Mouse (Mus musculus): ENCODE measurements around the gene Doc2a. TPM values are rescaled to one million over a fixed set of nuclear protein-coding genes. Genes with fewer than 3 reads are reported as not detected.
A peak's percentile ranks its signal among the peaks of the same experiment; 100 is the strongest.
"Not testable (repeated sequence)": the region's sequence is repeated elsewhere in the genome, so short reads cannot be mapped to it uniquely, and the experiment has no call there.

Gene Doc2a
- polyA plus RNA-seq, 1 experiment from 2014 or later, result 6.3 TPM

DNA sequence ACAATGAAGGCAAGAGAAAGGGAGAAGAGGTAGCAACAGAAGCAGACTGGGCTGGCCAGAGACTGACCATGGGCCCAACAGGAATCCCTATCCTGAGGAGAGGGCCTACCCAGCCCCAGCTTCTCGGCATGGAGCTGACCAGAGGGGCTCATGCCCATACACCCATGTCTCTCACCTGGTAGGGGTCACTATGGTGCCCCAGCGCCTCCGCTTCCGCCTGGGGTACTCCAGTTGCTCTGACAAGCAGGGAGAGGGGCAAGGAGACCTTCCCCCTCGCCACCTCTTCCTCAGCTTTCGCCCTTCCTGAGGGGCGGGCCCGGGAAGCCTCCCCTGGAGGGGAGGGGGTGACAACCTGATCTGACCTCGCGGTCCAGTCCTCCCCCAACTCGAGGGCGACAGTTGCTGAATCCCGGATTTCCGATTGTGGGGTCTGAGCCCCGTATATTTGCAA is 36.5 kb downstream of the Doc2a start:
- ATAC-seq (ENCODE audit: low FRiP score, low read depth), result peak; percentile 9; the same call in 1 of the 2 replicates
- H3K4me1 ChIP-seq, result peaks cover 34% of the 10 kb centered on the region
- WGBS, result 3% methylated on average over 15 of the region's 15 CpGs

DNA sequence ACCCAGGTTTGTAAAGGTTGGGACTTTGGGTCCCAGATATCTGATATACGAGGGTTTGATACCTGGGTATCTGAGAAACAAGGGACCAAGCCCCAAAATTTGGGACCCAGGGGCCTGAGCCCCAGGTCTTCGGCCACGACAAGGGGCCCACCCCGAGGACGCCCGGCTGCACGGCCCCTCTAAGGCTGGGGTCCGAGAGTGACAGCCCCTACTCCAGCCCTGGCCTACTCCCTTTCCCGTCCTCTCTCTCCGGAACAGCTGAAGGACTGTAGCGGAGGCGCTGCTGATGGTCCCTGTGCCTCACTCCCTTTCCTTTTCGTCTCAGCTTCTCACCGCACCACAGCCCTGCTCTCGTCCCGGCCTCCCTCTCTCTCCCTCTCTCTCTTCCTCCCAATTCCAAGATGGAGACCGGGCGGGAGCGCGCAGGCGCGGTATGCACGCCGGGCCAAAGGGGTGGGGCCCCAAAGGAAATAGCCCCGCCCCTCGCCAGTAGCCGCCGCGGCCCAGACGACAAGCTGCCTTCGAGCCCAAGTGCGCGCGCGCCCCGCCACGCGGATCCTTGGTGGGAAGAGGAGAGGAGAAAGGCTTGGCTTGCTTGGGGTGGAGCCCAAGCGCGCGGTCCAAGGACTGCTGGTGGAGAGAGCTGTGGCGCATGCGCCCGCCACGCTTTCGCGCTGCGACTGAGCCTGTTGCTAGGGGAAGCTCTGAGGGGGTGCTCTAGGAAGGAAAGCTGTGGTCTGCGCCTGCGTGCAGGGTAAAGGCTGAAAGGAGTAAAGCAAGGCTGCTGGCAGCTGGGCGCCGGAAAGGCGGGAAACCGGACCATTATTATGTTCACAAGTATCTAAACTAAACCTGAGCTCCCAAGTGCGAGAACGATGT is 37.3 kb downstream of the Doc2a start, which contains the start of gene Taok2:
Gene Taok2, minus strand, starts transcription at position 418 of the 879 bp plus-strand sequence.
- Histone ChIP-seq H3K4me1 (peaks cover 34% of the 10 kb centered on the region), H3K27me3 (no peaks in the 10 kb centered on the region), H3K9ac (replicated peaks) (peak within 1 kb of the TSS; percentile 93), H3K36me3 (peaks cover 10% of the 10 kb centered on the region), H3K4me3 (peak within 1 kb of the TSS; percentile 82), H3K4me2 (replicated peaks) (peak within 1 kb of the TSS; percentile 100), H3K27ac (replicated peaks) (peak within 1 kb of the TSS; percentile 94), H3K9me3 (no peaks in the 10 kb centered on the region)
- under 1% methylated on average over 56 of the region's 56 CpGs for WGBS
- ATAC-seq (ENCODE audit: low FRiP score, low read depth), result peak; percentile 97

More for the DNA sequence above, 36.5 kb downstream of the Doc2a start:
- peak overlapping the region; percentile 82 for H3K4me3 ChIP-seq
- H3K9ac ChIP-seq (replicated peaks), result peak overlapping the region; percentile 93
- H3K4me2 ChIP-seq (replicated peaks), result peak overlapping the region; percentile 100
- H3K27me3 ChIP-seq, result no peaks in the 10 kb centered on the region
- no peaks in the 10 kb centered on the region for H3K9me3 ChIP-seq
- H3K36me3 ChIP-seq, result peaks cover 18% of the 10 kb centered on the region
- peak overlapping the region; percentile 94 for H3K27ac ChIP-seq (replicated peaks)

- ATAC-seq (ENCODE audit: low FRiP score, low read depth), result no peak
- no peak overlapping the region for H3K4me2 ChIP-seq (replicated peaks)
- no peak overlapping the region for H3K27ac ChIP-seq (replicated peaks)
- peaks cover 18% of the 10 kb centered on the region for H3K36me3 ChIP-seq
- H3K9me3 ChIP-seq, result no peaks in the 10 kb centered on the region
- H3K27me3 ChIP-seq, result no peaks in the 10 kb centered on the region
- whole genome bisulfite sequencing, result 93% methylated on average over 5 of the region's 5 CpGs
- H3K9ac ChIP-seq (replicated peaks), result no peak overlapping the region
- H3K4me1 ChIP-seq, result peaks cover 14% of the 10 kb centered on the region
- H3K4me3 ChIP-seq, result no peak overlapping the region
These were observed 40.1 kb downstream of the Doc2a start for GRCm38 (mm10) chr7:126887281-126887680.

DNA sequence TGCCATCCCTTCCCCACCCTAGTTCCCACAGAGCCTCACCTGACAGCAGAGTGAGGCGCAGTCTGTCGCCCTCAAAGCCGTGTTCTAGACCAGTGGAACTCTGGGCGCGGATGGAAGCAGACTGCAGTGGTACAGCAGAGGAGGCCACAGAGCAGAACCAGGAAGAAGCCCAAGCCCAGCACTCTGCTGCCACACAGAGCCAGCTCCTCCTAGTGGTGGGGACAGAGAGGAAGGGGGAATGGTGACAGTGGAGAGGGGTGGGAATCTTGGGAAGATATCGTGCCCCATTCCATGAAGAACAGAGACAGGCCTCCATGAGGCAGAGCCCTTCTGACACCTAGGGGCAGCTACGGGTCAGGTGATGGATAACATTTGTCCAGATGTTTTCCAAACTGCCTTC is 41.6 kb downstream of the Doc2a start:
- Histone ChIP-seq H3K9ac (replicated peaks) (no peak overlapping the region), H3K27me3 (no peaks in the 10 kb centered on the region), H3K36me3 (peaks cover 22% of the 10 kb centered on the region), H3K4me1 (no peaks in the 10 kb centered on the region), H3K4me2 (replicated peaks) (no peak overlapping the region), H3K27ac (replicated peaks) (no peak overlapping the region), H3K4me3 (no peak overlapping the region), H3K9me3 (no peaks in the 10 kb centered on the region)
- ATAC-seq (ENCODE audit: low FRiP score, low read depth), result no peak
- 51% methylated on average over 7 of the region's 7 CpGs for whole genome bisulfite sequencing

DNA sequence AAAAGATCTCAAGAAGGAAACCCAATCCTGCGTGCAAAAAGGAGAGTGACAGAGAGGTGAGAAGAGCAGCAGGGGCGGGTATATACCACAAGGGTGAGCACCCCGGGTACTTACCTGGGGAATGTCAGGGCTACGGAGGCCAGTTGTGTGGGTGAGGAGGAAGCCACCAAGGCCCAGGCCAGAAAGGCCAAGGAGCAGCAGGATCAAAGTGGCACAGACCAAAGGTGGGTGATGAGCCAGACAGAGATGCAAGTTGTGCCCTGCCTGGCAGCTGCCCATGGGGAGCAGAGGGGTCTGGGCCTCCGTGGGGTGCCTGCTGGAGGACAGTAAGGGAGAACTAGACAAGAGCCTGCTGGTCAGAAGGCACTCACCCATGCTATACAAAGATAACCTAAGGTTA is 49.7 kb downstream of the Doc2a start:
- WGBS, result 82% methylated on average over 5 of the region's 5 CpGs
- no peak for ATAC-seq (ENCODE audit: low FRiP score, low read depth)

GRCm38 (mm10) chr7:126897390-126898101 is 50.3 kb downstream of the Doc2a start:
- peak overlapping the region; percentile 78 for H3K9ac ChIP-seq (replicated peaks)
- peaks cover 8% of the 10 kb centered on the region; the same call in 1 of the 2 replicates for H3K36me3 ChIP-seq
- 25% methylated on average over 16 of the region's 16 CpGs for WGBS
- no peaks in the 10 kb centered on the region for H3K27me3 ChIP-seq
- no peaks in the 10 kb centered on the region for H3K9me3 ChIP-seq
- H3K4me2 ChIP-seq (replicated peaks), result peak overlapping the region; percentile 72
- H3K4me3 ChIP-seq, result peak overlapping the region; percentile 57
- ATAC-seq (ENCODE audit: low FRiP score, low read depth), result 0 out of 2 replicates have a peak, but pooled peaks have one; percentile 16
- H3K4me1 ChIP-seq, result peaks cover 14% of the 10 kb centered on the region
- H3K27ac ChIP-seq (replicated peaks), result peak overlapping the region; percentile 72

More for the DNA sequence above, 49.7 kb downstream of the Doc2a start:
- H3K9me3 ChIP-seq, result no peaks in the 10 kb centered on the region
- no peaks in the 10 kb centered on the region for H3K27me3 ChIP-seq
- no peak overlapping the region for H3K4me3 ChIP-seq
- H3K4me1 ChIP-seq, result peaks cover 14% of the 10 kb centered on the region
- H3K4me2 ChIP-seq (replicated peaks), result no peak overlapping the region
- peaks cover 8% of the 10 kb centered on the region; the same call in 1 of the 2 replicates for H3K36me3 ChIP-seq
- no peak overlapping the region for H3K9ac ChIP-seq (replicated peaks)
- no peak overlapping the region for H3K27ac ChIP-seq (replicated peaks)

DNA sequence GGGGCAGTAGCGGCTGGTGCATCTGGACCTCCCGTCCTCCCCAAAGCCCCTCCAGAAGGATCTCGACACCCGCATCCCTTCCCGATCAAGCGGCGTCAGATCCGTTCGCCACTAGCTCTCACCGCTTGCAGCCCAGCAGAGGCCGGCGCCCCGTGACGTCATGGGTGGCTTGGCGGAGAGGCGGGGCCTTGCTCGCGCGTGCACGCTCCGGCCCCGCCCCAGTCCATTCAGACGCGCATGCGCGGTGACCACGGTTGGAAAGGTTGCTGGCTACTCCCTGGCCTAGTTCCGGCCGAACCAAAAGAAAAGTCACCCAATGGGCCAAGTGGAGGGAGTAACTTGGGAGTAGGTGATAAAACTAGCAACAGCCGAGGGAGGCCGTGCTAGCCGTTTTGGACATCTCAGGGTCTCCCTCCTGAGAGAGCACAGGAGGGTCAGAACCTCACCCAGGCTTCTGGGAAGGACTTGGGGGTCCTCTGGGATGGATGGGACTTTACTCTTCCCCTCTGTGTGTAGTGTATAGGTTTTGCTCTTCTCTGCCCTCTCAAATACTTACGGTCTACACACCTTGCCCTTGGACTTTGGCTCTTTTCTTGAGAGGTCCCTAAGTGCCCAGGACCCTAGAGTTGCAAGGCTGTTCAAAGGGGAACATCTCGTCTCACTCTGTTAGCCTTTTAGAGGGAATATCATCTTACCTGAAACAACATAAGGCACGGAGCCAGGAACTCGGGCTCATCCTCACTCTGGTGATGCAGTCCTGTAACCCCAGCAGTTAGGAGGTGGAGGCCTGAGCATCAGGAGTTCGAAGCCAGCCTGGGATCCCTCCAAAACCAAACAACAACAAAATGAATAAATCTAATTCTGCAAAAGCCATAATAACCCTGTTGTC is 51.1 kb downstream of the Doc2a start:
- WGBS, result 11% methylated on average over 37 of the region's 37 CpGs
- peak overlapping the region; percentile 57 for H3K4me3 ChIP-seq
- ATAC-seq (ENCODE audit: low FRiP score, low read depth), result peak; percentile 93
- H3K27me3 ChIP-seq, result no peaks in the 10 kb centered on the region
- H3K4me1 ChIP-seq, result peaks cover 14% of the 10 kb centered on the region
- peak overlapping the region; percentile 78 for H3K9ac ChIP-seq (replicated peaks)
- H3K4me2 ChIP-seq (replicated peaks), result peak overlapping the region; percentile 72
- H3K36me3 ChIP-seq, result 0 out of 2 replicates have a peak, but pooled peaks cover 4% of the 10 kb centered on the region
- no peaks in the 10 kb centered on the region for H3K9me3 ChIP-seq
- peak overlapping the region; percentile 72 for H3K27ac ChIP-seq (replicated peaks)

DNA sequence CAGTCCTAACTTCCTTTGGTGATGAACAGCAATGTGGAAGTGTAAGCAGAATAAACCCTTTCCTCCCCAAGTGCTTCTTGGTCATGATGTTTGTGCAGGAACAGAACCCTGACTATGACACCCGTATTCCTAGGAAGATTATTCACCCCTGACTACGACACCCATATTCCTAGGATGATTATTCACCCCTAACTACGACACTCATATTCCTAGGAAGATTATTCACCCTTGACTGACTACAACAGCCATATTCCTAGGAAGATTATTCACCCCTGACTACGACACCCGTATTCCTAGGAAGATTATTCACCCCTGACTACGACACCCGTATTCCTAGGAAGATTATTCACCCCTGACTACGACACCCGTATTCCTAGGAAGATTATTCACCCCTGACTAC is 52.6 kb downstream of the Doc2a start:
- H3K4me1 ChIP-seq, result peaks cover 14% of the 10 kb centered on the region
- H3K4me2 ChIP-seq (replicated peaks); H3K9ac ChIP-seq (replicated peaks); H3K4me3 ChIP-seq; H3K36me3 ChIP-seq; ATAC-seq (ENCODE audit: low FRiP score, low read depth); H3K27ac ChIP-seq (replicated peaks); H3K27me3 ChIP-seq; H3K9me3 ChIP-seq: not testable (repeated sequence)
- 91% methylated on average over 8 of the region's 9 CpGs for whole genome bisulfite sequencing

Other genes with a start within 250 kb of the Doc2a start
- gene Nupr1, start 216.6 kb upstream of the Doc2a start, polyA plus RNA-seq (2016; fragmentation: Nextera tagmentation; extraction: Ambion mirVana), result 4.4 and 7.9 TPM in 2 replicates
- 44.1 and 46.4 TPM in 2 replicates for gene Sgf29, start 198.1 kb upstream of the Doc2a start, polyA plus RNA-seq (2016; fragmentation: Nextera tagmentation; extraction: Ambion mirVana)
- gene Sult1a1, start 171.0 kb upstream of the Doc2a start, polyA plus RNA-seq (2016; fragmentation: Nextera tagmentation; extraction: Ambion mirVana), result 0.45 and 1.1 TPM in 2 replicates
- 151 TPM in 2 replicates for gene Bola2, start 152.0 kb upstream of the Doc2a start, polyA plus RNA-seq (2016; fragmentation: Nextera tagmentation; extraction: Ambion mirVana)
- 16.6 and 19.1 TPM in 2 replicates for gene Slx1b, start 151.6 kb upstream of the Doc2a start, polyA plus RNA-seq (2016; fragmentation: Nextera tagmentation; extraction: Ambion mirVana)
- gene Coro1a, start 139.6 kb upstream of the Doc2a start, polyA plus RNA-seq (2016; fragmentation: Nextera tagmentation; extraction: Ambion mirVana), result 60.8 and 65.9 TPM in 2 replicates
- gene Mapk3, start 87.8 kb upstream of the Doc2a start, polyA plus RNA-seq (2016; fragmentation: Nextera tagmentation; extraction: Ambion mirVana), result 56.1 and 58.0 TPM in 2 replicates
- gene Gdpd3, start 81.1 kb upstream of the Doc2a start, polyA plus RNA-seq (2016; fragmentation: Nextera tagmentation; extraction: Ambion mirVana), result 2.0 and 2.4 TPM in 2 replicates
- 125 and 126 TPM in 2 replicates for gene Ypel3, start 70.5 kb upstream of the Doc2a start, polyA plus RNA-seq (2016; fragmentation: Nextera tagmentation; extraction: Ambion mirVana)
- gene Tbx6, start 65.9 kb upstream of the Doc2a start, polyA plus RNA-seq (2016; fragmentation: Nextera tagmentation; extraction: Ambion mirVana), result 0.64 and 0.65 TPM in 2 replicates
- 315 and 323 TPM in 2 replicates for gene Ppp4c, start 54.9 kb upstream of the Doc2a start, polyA plus RNA-seq (2016; fragmentation: Nextera tagmentation; extraction: Ambion mirVana)
- 19.3 and 20.0 TPM in 2 replicates for gene Fam57b, start 49.7 kb upstream of the Doc2a start, polyA plus RNA-seq (2016; fragmentation: Nextera tagmentation; extraction: Ambion mirVana)
- gene 4930451I11Rik, start 15.8 kb upstream of the Doc2a start, polyA plus RNA-seq (2016; fragmentation: Nextera tagmentation; extraction: Ambion mirVana), result not detected in 2 replicates
- gene Hirip3, start 14.6 kb downstream of the Doc2a start, polyA plus RNA-seq (2016; fragmentation: Nextera tagmentation; extraction: Ambion mirVana), result 43.1 and 51.6 TPM in 2 replicates
- 90.9 and 96.0 TPM in 2 replicates for gene Ino80e, start 15.0 kb downstream of the Doc2a start, polyA plus RNA-seq (2016; fragmentation: Nextera tagmentation; extraction: Ambion mirVana)
- gene Taok2, start 37.3 kb downstream of the Doc2a start, polyA plus RNA-seq (2016; fragmentation: Nextera tagmentation; extraction: Ambion mirVana), result 68.3 and 71.0 TPM in 2 replicates
- gene Tmem219, start 75.5 kb downstream of the Doc2a start, polyA plus RNA-seq (2016; fragmentation: Nextera tagmentation; extraction: Ambion mirVana), result 32.7 and 36.5 TPM in 2 replicates
- gene Kctd13, start 81.5 kb downstream of the Doc2a start, polyA plus RNA-seq (2016; fragmentation: Nextera tagmentation; extraction: Ambion mirVana), result 50.5 and 53.7 TPM in 2 replicates
- 1.6 and 2.7 TPM in 2 replicates for gene Asphd1, start 102.2 kb downstream of the Doc2a start, polyA plus RNA-seq (2016; fragmentation: Nextera tagmentation; extraction: Ambion mirVana)
- gene Sez6l2, start 103.1 kb downstream of the Doc2a start, polyA plus RNA-seq (2016; fragmentation: Nextera tagmentation; extraction: Ambion mirVana), result 13.8 and 16.9 TPM in 2 replicates
- gene Cdipt, start 128.5 kb downstream of the Doc2a start, polyA plus RNA-seq (2016; fragmentation: Nextera tagmentation; extraction: Ambion mirVana), result 81.1 and 87.2 TPM in 2 replicates
- gene Cdiptos, start 128.7 kb downstream of the Doc2a start, polyA plus RNA-seq (2016; fragmentation: Nextera tagmentation; extraction: Ambion mirVana), result 1.0 and 1.3 TPM in 2 replicates
- 5.0 and 5.8 TPM in 2 replicates for gene Mvp, start 167.2 kb downstream of the Doc2a start, polyA plus RNA-seq (2016; fragmentation: Nextera tagmentation; extraction: Ambion mirVana)
- 0.32 and 0.39 TPM in 2 replicates for gene Pagr1b, start 169.1 kb downstream of the Doc2a start, polyA plus RNA-seq (2016; fragmentation: Nextera tagmentation; extraction: Ambion mirVana)
- 53.1 and 65.0 TPM in 2 replicates for gene Pagr1a, start 169.9 kb downstream of the Doc2a start, polyA plus RNA-seq (2016; fragmentation: Nextera tagmentation; extraction: Ambion mirVana)
- gene Gm42742, start 173.7 kb downstream of the Doc2a start, polyA plus RNA-seq (2016; fragmentation: Nextera tagmentation; extraction: Ambion mirVana), result 56.8 and 66.8 TPM in 2 replicates
- 4.3 and 5.5 TPM in 2 replicates for gene Prrt2, start 173.8 kb downstream of the Doc2a start, polyA plus RNA-seq (2016; fragmentation: Nextera tagmentation; extraction: Ambion mirVana)
- 118 and 133 TPM in 2 replicates for gene Maz, start 179.6 kb downstream of the Doc2a start, polyA plus RNA-seq (2016; fragmentation: Nextera tagmentation; extraction: Ambion mirVana)
- 129 and 136 TPM in 2 replicates for gene Kif22, start 195.1 kb downstream of the Doc2a start, polyA plus RNA-seq (2016; fragmentation: Nextera tagmentation; extraction: Ambion mirVana)
- not detected in 2 replicates for gene Zg16, start 239.9 kb downstream of the Doc2a start, polyA plus RNA-seq (2016; fragmentation: Nextera tagmentation; extraction: Ambion mirVana)
- gene AI467606, start 243.9 kb downstream of the Doc2a start, polyA plus RNA-seq (2016; fragmentation: Nextera tagmentation; extraction: Ambion mirVana), result 1.1 and 1.5 TPM in 2 replicates

All from midbrain, embryonic 12.5 days (tissue).